Mouse (Mus musculus): ENCODE measurements around the gene Olfr58.
"Not testable (repeated sequence)": the region's sequence is repeated elsewhere in the genome, so short reads cannot be mapped to it uniquely, and the experiment has no call there.

Gene Olfr58

GRCm38 (mm10) chr9:19779983-19780382, at the start of gene Olfr58:
Olfr58 (plus strand) TSS chr9:19780283.
- no peak for DNase-seq (ENCODE audit: low spot score)

- no peak for DNase-seq (ENCODE audit: low spot score)
Observed at GRCm38 (mm10) chr9:19769136-19769535, 10.9 kb upstream of the Olfr58 start.

- DNase-seq (ENCODE audit: low spot score): no peak
Observed at GRCm38 (mm10) chr9:19769701-19770100, 10.4 kb upstream of the Olfr58 start.

GRCm38 (mm10) chr9:19803000-19803399, 22.9 kb downstream of the Olfr58 start:
- no peak for DNase-seq (ENCODE audit: low spot score)

GRCm38 (mm10) chr9:19804606-19805005, 24.5 kb downstream of the Olfr58 start, which contains the start of gene Olfr859:
Olfr859 (plus strand) TSS chr9:19804906.
- not testable (repeated sequence) for DNase-seq (ENCODE audit: low spot score)

All from ovary, postnatal 14 days (tissue).